Mouse (Mus musculus) layer of hippocampus, adult 18-20 months (tissue): ENCODE measurements around the gene Fam50b. TPM values are rescaled to one million over a fixed set of nuclear protein-coding genes. Genes with fewer than 3 reads are reported as not detected.

Experiments used
- DNase-seq, 2 experiments: peaks; one replicate each; pipeline ENCODE4 v3.0.0; 2022; ENCODE audit warnings: low spot score in 2 of 2
- total RNA-seq, 2 experiments: library from RNA; stranded (reverse); gene quantifications; 2 replicates each; pipeline ENCODE4 v1.2.3; 2021

Gene Fam50b
- total RNA-seq, 2 experiments from 2014 or later: not detected

GRCm38 (mm10) chr13:34789176-34789818 lies 54.6 kb downstream of the Fam50b start:
- no peak for DNase-seq

GRCm38 (mm10) chr13:34793066-34793465 lies 58.4 kb downstream of the Fam50b start:
- no peak for DNase-seq

- peak in 1 of 2 experiments; percentile 75 for DNase-seq
Measured at GRCm38 (mm10) chr13:34793816-34794215, 59.2 kb downstream of the Fam50b start.

GRCm38 (mm10) chr13:34794426-34794825 lies 59.8 kb downstream of the Fam50b start:
- DNase-seq: no peak

Other genes with a start within 250 kb of the Fam50b start
- gene Pxdc1, start 81.4 kb upstream of the Fam50b start, total RNA-seq: 10 to 100 TPM; 11.3 to 13.2 TPM
- 10 to 100 TPM; 86.1 to 90.0 TPM for gene Prpf4b, start 140.5 kb downstream of the Fam50b start, total RNA-seq
- gene Fam217a, start 189.5 kb downstream of the Fam50b start, total RNA-seq: 1 to 10 TPM in 1 of 2 experiments, under 1 TPM in 1; 0.97 to 1.4 TPM
- not detected for gene 4933417A18Rik, start 189.6 kb downstream of the Fam50b start, total RNA-seq
- 1 to 10 TPM in 1 of 2 experiments, under 1 TPM in 1; 0.89 to 1.1 TPM for gene Eci3, start 229.0 kb downstream of the Fam50b start, total RNA-seq